Mouse (Mus musculus): ENCODE data around the gene Cga.
"Not testable (repeated sequence)": the region's sequence is repeated elsewhere in the genome, so short reads cannot be mapped to it uniquely, and the experiment has no call there.

Cga gene

GRCm38 (mm10) chr4:34889812-34890185, 3.8 kb upstream of the Cga start:
- DNase-seq (ENCODE audit: low spot score in 2 of 2), result no peak

GRCm38 (mm10) chr4:34898497-34898896, 4.9 kb downstream of the Cga start:
- DNase-seq (ENCODE audit: low spot score in 2 of 2), result no peak

- no peak for DNase-seq (ENCODE audit: low spot score in 2 of 2)
Observed at GRCm38 (mm10) chr4:34899322-34899721, 5.7 kb downstream of the Cga start.

- no peak for DNase-seq (ENCODE audit: low spot score in 2 of 2)
Observed at GRCm38 (mm10) chr4:34900155-34900554, 6.6 kb downstream of the Cga start.

- no peak for DNase-seq (ENCODE audit: low spot score in 2 of 2)
Observed at GRCm38 (mm10) chr4:34901166-34901565, 7.6 kb downstream of the Cga start.

- DNase-seq (ENCODE audit: low spot score in 2 of 2), result not testable (repeated sequence)
Observed at GRCm38 (mm10) chr4:34901582-34901981, 8.0 kb downstream of the Cga start.

GRCm38 (mm10) chr4:34905396-34905795, 11.8 kb downstream of the Cga start:
- peak; percentile 29 to 74 for DNase-seq (ENCODE audit: low spot score in 2 of 2)

GRCm38 (mm10) chr4:34906151-34906550, 12.6 kb downstream of the Cga start:
- no peak for DNase-seq (ENCODE audit: low spot score in 2 of 2)

- DNase-seq (ENCODE audit: low spot score in 2 of 2), result no peak
Observed at GRCm38 (mm10) chr4:34907026-34907425, 13.4 kb downstream of the Cga start.

- no peak for DNase-seq (ENCODE audit: low spot score in 2 of 2)
Observed at GRCm38 (mm10) chr4:34908127-34908526, 14.5 kb downstream of the Cga start.

- no peak for DNase-seq (ENCODE audit: low spot score in 2 of 2)
Observed at GRCm38 (mm10) chr4:34911401-34911800, 17.8 kb downstream of the Cga start.

GRCm38 (mm10) chr4:34912171-34912570, 18.6 kb downstream of the Cga start:
- no peak for DNase-seq (ENCODE audit: low spot score in 2 of 2)

- no peak for DNase-seq (ENCODE audit: low spot score in 2 of 2)
Observed at GRCm38 (mm10) chr4:34917400-34917799, 23.8 kb downstream of the Cga start.

- peak; percentile 17 to 59 for DNase-seq (ENCODE audit: low spot score in 2 of 2)
Observed at GRCm38 (mm10) chr4:34922177-34922870, 28.7 kb downstream of the Cga start.

- DNase-seq (ENCODE audit: low spot score in 2 of 2), result not testable (repeated sequence)
Observed at GRCm38 (mm10) chr4:34928386-34928785, 34.8 kb downstream of the Cga start.

GRCm38 (mm10) chr4:34941046-34941445, 47.5 kb downstream of the Cga start:
- DNase-seq (ENCODE audit: low spot score in 2 of 2), result no peak

- DNase-seq (ENCODE audit: low spot score in 2 of 2), result no peak
Observed at GRCm38 (mm10) chr4:34947181-34947580, 53.6 kb downstream of the Cga start.

GRCm38 (mm10) chr4:34953716-34954115, 60.1 kb downstream of the Cga start:
- no peak for DNase-seq (ENCODE audit: low spot score in 2 of 2)
